Mouse (Mus musculus) megakaryocyte, embryonic 14.5 days (primary cell): ENCODE results near the gene St8sia1.

ENCODE experiments used
- FLI1 ChIP-seq: IDR thresholded peaks from 2 replicates; pipeline ENCODE4 v1.6.1; 2012; ENCODE audit warnings: low read length, inconsistent platforms, mixed read lengths
- GATA1 ChIP-seq: IDR thresholded peaks from 3 replicates; pipeline ENCODE4 v1.6.1; 2012; ENCODE audit warnings: mixed read lengths, low read length, inconsistent platforms, borderline replicate concordance

GRCm38 (mm10) chr6:142818306-142818705 is 145.9 kb downstream of the St8sia1 start:
- TF ChIP-seq GATA1 (no peak), FLI1 (no peak)
